Mouse (Mus musculus) forebrain, embryonic 11.5 days (tissue): ENCODE data around the gene Rrp12. TPM values are rescaled to one million over a fixed set of nuclear protein-coding genes. Genes with fewer than 3 reads are reported as not detected.

Experiments used
- ATAC-seq: fragments of 200-750 bp; cut with Nextera tagmentation; replicated peaks from 2 replicates; pipeline ENCODE4 v1.8.0; 2017; ENCODE audit warnings: moderate TSS enrichment; ENCODE audit not compliant: low FRiP score
- DNase-seq: peaks from one replicate; pipeline ENCODE4 v3.0.0-alpha.2; 2017; ENCODE audit warnings: low spot score
- H3K27ac ChIP-seq: fragments of 300-500 bp; sonication (generic); 2 replicates; pipeline ENCODE4 v1.5.1; 2014; ENCODE audit warnings: low read depth, low read length
- H3K27me3 ChIP-seq: fragments of 300-500 bp; sonication (generic); 2 replicates; pipeline ENCODE4 v1.6.1; 2014; ENCODE audit warnings: mild to moderate bottlenecking, low read length, mixed read lengths; ENCODE audit not compliant: control insufficient read depth, insufficient read depth
- H3K36me3 ChIP-seq: fragments of 300-500 bp; sonication (generic); 2 replicates; pipeline ENCODE4 v1.6.1; 2014; ENCODE audit warnings: mild to moderate bottlenecking, low read length, moderate library complexity, mixed read lengths; ENCODE audit not compliant: control insufficient read depth, insufficient read depth
- H3K4me1 ChIP-seq: fragments of 300-500 bp; sonication (generic); replicated peaks from 2 replicates; pipeline ENCODE4 v1.6.1; 2014; ENCODE audit warnings: low read length, mixed read lengths; ENCODE audit not compliant: control insufficient read depth, insufficient read depth
- H3K4me2 ChIP-seq: fragments of 300-500 bp; sonication (generic); 2 replicates; pipeline ENCODE4 v1.6.1; 2014; ENCODE audit warnings: low read depth, mild to moderate bottlenecking, low read length, moderate library complexity, mixed read lengths; ENCODE audit not compliant: severe bottlenecking
- H3K4me3 ChIP-seq: fragments of 300-500 bp; sonication (generic); 2 replicates; pipeline ENCODE4 v1.5.1; 2014; ENCODE audit warnings: low read depth, low read length
- H3K9ac ChIP-seq: fragments of 300-500 bp; sonication (generic); 2 replicates; pipeline ENCODE4 v1.6.1; 2014; ENCODE audit warnings: low read length
- H3K9me3 ChIP-seq: fragments of 300-500 bp; sonication (generic); 2 replicates; pipeline ENCODE4 v1.6.1; 2016; ENCODE audit warnings: low read length, mixed read lengths; ENCODE audit not compliant: control insufficient read depth
- WGBS: fragments of 180-500 bp; shearing (Covaris S2); extraction: QIAGEN DNeasy Blood & Tissue Kit; methylation state at CpG from one replicate; pipeline ENCODE4 v1.1.7; 2014; 5-methylcytosine and 5-hydroxymethylcytosine counted together
- polyA plus RNA-seq: library from polyadenylated mRNA; unstranded; fragments of >200 nt; fragmentation: Nextera tagmentation; extraction: Ambion mirVana; gene quantifications from 2 replicates; pipeline ENCODE4 v1.2.1, GENCODE M21; 2014

The Rrp12 gene
- polyA plus RNA-seq, 1 experiment from 2014 or later, result 26.1 TPM

GRCm38 (mm10) chr19:41831101-41831570 lies 64.8 kb downstream of the Rrp12 start:
- whole genome bisulfite sequencing, result under 1% methylated on average over 19 of the region's 19 CpGs
- Histone ChIP-seq H3K4me2 (peak overlapping the region; percentile 97), H3K27ac (no peak overlapping the region), H3K27me3 (no peaks in the 10 kb centered on the region), H3K4me1 (peaks cover 15% of the 10 kb centered on the region), H3K9me3 (no peaks in the 10 kb centered on the region), H3K36me3 (no peaks in the 10 kb centered on the region), H3K9ac (peak overlapping the region; percentile 72), H3K4me3 (peak overlapping the region; percentile 73)
- ATAC-seq (no peak), DNase-seq (peak; percentile 60)

- H3K9me3 ChIP-seq, result no peaks in the 10 kb centered on the region
- H3K9ac ChIP-seq, result peak overlapping the region; percentile 72
- H3K4me2 ChIP-seq, result peak overlapping the region; percentile 97
- H3K27me3 ChIP-seq, result no peaks in the 10 kb centered on the region
- ATAC-seq (peak; percentile 57), DNase-seq (peak; percentile 83)
- H3K36me3 ChIP-seq, result no peaks in the 10 kb centered on the region
- peaks cover 10% of the 10 kb centered on the region for H3K4me1 ChIP-seq
- peak overlapping the region; percentile 90 for H3K27ac ChIP-seq
- 1% methylated on average over 100 of the region's 112 CpGs for WGBS
- H3K4me3 ChIP-seq, result peak overlapping the region; percentile 73
These were observed 65.6 kb downstream of the Rrp12 start for GRCm38 (mm10) chr19:41830106-41831031.

GRCm38 (mm10) chr19:41829381-41830105 lies 66.4 kb downstream of the Rrp12 start, which contains the start of gene Frat1:
Frat1 (plus strand) TSS chr19:41829970.
- peak; percentile 96 for DNase-seq
- peak within 1 kb of the TSS; percentile 97 for H3K4me2 ChIP-seq
- ATAC-seq, result peak; percentile 93
- H3K4me3 ChIP-seq, result peak within 1 kb of the TSS; percentile 73
- WGBS, result 1% methylated on average over 39 of the region's 39 CpGs
- H3K36me3 ChIP-seq, result no peaks in the 10 kb centered on the region
- H3K9me3 ChIP-seq, result no peaks in the 10 kb centered on the region
- H3K4me1 ChIP-seq, result peaks cover 10% of the 10 kb centered on the region
- H3K27ac ChIP-seq, result peak within 1 kb of the TSS; percentile 90
- H3K9ac ChIP-seq, result peak within 1 kb of the TSS; percentile 72
- no peaks in the 10 kb centered on the region for H3K27me3 ChIP-seq

GRCm38 (mm10) chr19:41828941-41829340 lies 67.0 kb downstream of the Rrp12 start:
- peak overlapping the region; percentile 97 for H3K4me2 ChIP-seq
- H3K4me3 ChIP-seq, result peak overlapping the region; percentile 73; the same call in 1 of the 2 replicates
- no peak overlapping the region for H3K27ac ChIP-seq
- no peaks in the 10 kb centered on the region for H3K9me3 ChIP-seq
- peak overlapping the region; percentile 29; the same call in 1 of the 2 replicates for H3K9ac ChIP-seq
- DNase-seq (no peak), ATAC-seq (no peak)
- WGBS, result 75% methylated on average over 3 of the region's 3 CpGs
- H3K36me3 ChIP-seq, result no peaks in the 10 kb centered on the region
- H3K4me1 ChIP-seq, result peaks cover 10% of the 10 kb centered on the region
- H3K27me3 ChIP-seq, result no peaks in the 10 kb centered on the region

GRCm38 (mm10) chr19:41826529-41826928 lies 69.4 kb downstream of the Rrp12 start:
- Histone ChIP-seq H3K4me1 (peaks cover 1% of the 10 kb centered on the region; the same call in 1 of the 2 replicates), H3K4me3 (no peak overlapping the region), H3K9me3 (no peaks in the 10 kb centered on the region), H3K9ac (no peak overlapping the region), H3K4me2 (no peak overlapping the region), H3K27me3 (no peaks in the 10 kb centered on the region), H3K27ac (no peak overlapping the region), H3K36me3 (no peaks in the 10 kb centered on the region)
- 91% methylated on average over 3 of the region's 3 CpGs for WGBS
- DNase-seq (no peak), ATAC-seq (no peak)

GRCm38 (mm10) chr19:41824950-41825349 lies 71.0 kb downstream of the Rrp12 start:
- no peaks in the 10 kb centered on the region for H3K9me3 ChIP-seq

GRCm38 (mm10) chr19:41822589-41822988 lies 73.4 kb downstream of the Rrp12 start:
- Histone ChIP-seq H3K4me3 (no peak overlapping the region), H3K9ac (no peak overlapping the region), H3K4me2 (no peak overlapping the region), H3K4me1 (0 out of 2 replicates have a peak, but pooled peaks cover 2% of the 10 kb centered on the region), H3K9me3 (no peaks in the 10 kb centered on the region), H3K27ac (no peak overlapping the region), H3K27me3 (no peaks in the 10 kb centered on the region), H3K36me3 (no peaks in the 10 kb centered on the region)
- WGBS, result 88% methylated on average over 1 of the region's 1 CpGs
- no peak for ATAC-seq
- DNase-seq, result no peak

More at GRCm38 (mm10) chr19:41824950-41825349, 71.0 kb downstream of the Rrp12 start:
- H3K4me2 ChIP-seq, result no peak overlapping the region
- no peaks in the 10 kb centered on the region for H3K27me3 ChIP-seq
- 87% methylated on average over 5 of the region's 5 CpGs for WGBS
- H3K4me1 ChIP-seq, result 0 out of 2 replicates have a peak, but pooled peaks cover 2% of the 10 kb centered on the region
- ATAC-seq, result no peak
- no peak overlapping the region for H3K4me3 ChIP-seq
- no peaks in the 10 kb centered on the region for H3K36me3 ChIP-seq
- no peak overlapping the region for H3K9ac ChIP-seq
- no peak for DNase-seq
- H3K27ac ChIP-seq, result no peak overlapping the region

- no peak overlapping the region for H3K9ac ChIP-seq
- H3K4me2 ChIP-seq, result no peak overlapping the region
- no peaks in the 10 kb centered on the region for H3K36me3 ChIP-seq
- WGBS, result 6% methylated on average over 5 of the region's 5 CpGs
- no peaks in the 10 kb centered on the region for H3K9me3 ChIP-seq
- no peaks in the 10 kb centered on the region for H3K27me3 ChIP-seq
- H3K27ac ChIP-seq, result no peak overlapping the region
- DNase-seq, result no peak
- H3K4me1 ChIP-seq, result 0 out of 2 replicates have a peak, but pooled peaks cover 2% of the 10 kb centered on the region
- H3K4me3 ChIP-seq, result no peak overlapping the region
- no peak for ATAC-seq
These were observed 74.5 kb downstream of the Rrp12 start for GRCm38 (mm10) chr19:41821436-41821835.
